Mouse (Mus musculus) heart, postnatal 0 days (tissue): Measurements from ENCODE around the gene Eif4b. TPM values are rescaled to one million over a fixed set of nuclear protein-coding genes. Genes with fewer than 3 reads are reported as not detected.
A peak's percentile ranks its signal among the peaks of the same experiment; 100 is the strongest.

ENCODE experiments used
- ATAC-seq: fragments of 200-750 bp; cut with Nextera tagmentation; 2 replicates; pipeline ENCODE4 v1.8.0; 2017; ENCODE audit warnings: low read depth, moderate number of reproducible peaks, moderate library complexity; ENCODE audit not compliant: insufficient read depth
- DNase-seq: peaks from one replicate; pipeline ENCODE4 v3.0.0-alpha.2; 2016; ENCODE audit warnings: low spot score
- H3K27ac ChIP-seq: fragments of 300-500 bp; sonication (generic); 2 replicates; pipeline ENCODE4 v1.5.1; 2014; ENCODE audit warnings: low read depth, mild to moderate bottlenecking
- H3K27me3 ChIP-seq: fragments of 300-500 bp; sonication (generic); 2 replicates; pipeline ENCODE4 v1.6.1; 2014; ENCODE audit warnings: low read length, mixed read lengths; ENCODE audit not compliant: control insufficient read depth, insufficient read depth
- H3K36me3 ChIP-seq: fragments of 300-500 bp; sonication (generic); replicated peaks from 2 replicates; pipeline ENCODE4 v1.6.1; 2014; ENCODE audit warnings: low read length, mixed read lengths; ENCODE audit not compliant: control insufficient read depth, insufficient read depth
- H3K4me1 ChIP-seq: fragments of 300-500 bp; sonication (generic); 2 replicates; pipeline ENCODE4 v1.6.1; 2014; ENCODE audit warnings: antibody characterized with exemption; ENCODE audit not compliant: control insufficient read depth, insufficient read depth
- H3K4me2 ChIP-seq: fragments of 300-500 bp; sonication (generic); 2 replicates; pipeline ENCODE4 v1.6.1; 2014; ENCODE audit warnings: low read depth, mild to moderate bottlenecking, low read length, moderate library complexity
- H3K4me3 ChIP-seq: fragments of 300-500 bp; sonication (generic); 2 replicates; pipeline ENCODE4 v1.5.1; 2014; ENCODE audit warnings: low read depth, low read length
- H3K9ac ChIP-seq: fragments of 300-500 bp; sonication (generic); replicated peaks from 2 replicates; pipeline ENCODE4 v1.6.1; 2014; ENCODE audit warnings: low read depth, low read length, mixed read lengths
- H3K9me3 ChIP-seq: fragments of 300-500 bp; sonication (generic); replicated peaks from 2 replicates; pipeline ENCODE4 v1.6.1; 2016; ENCODE audit warnings: low read length; ENCODE audit not compliant: control insufficient read depth
- CTCF ChIP-seq: IDR thresholded peaks from 2 replicates; pipeline ENCODE4 v1.5.1; 2016; ENCODE audit warnings: antibody characterized with exemption, control low read depth, low read depth
- EP300 ChIP-seq: IDR thresholded peaks from 2 replicates; pipeline ENCODE4 v1.6.1; 2016; ENCODE audit warnings: antibody characterized with exemption, low read depth
- WGBS: fragments of 180-500 bp; shearing (Covaris S2); extraction: QIAGEN DNeasy Blood & Tissue Kit; methylation state at CpG from one replicate; pipeline ENCODE4 v1.1.7; 2014; 5-methylcytosine and 5-hydroxymethylcytosine counted together
- polyA plus RNA-seq: library from polyadenylated mRNA; unstranded; fragments of >200 nt; fragmentation: Nextera tagmentation; extraction: Ambion mirVana; gene quantifications from 2 replicates; pipeline ENCODE4 v1.2.1, GENCODE M21; 2015
- total RNA-seq: library from RNA; depleted of rRNA; stranded (reverse); fragments of >200 nt; gene quantifications from 2 replicates; pipeline ENCODE4 v1.2.3, GENCODE M21; 2014; ENCODE audit warnings: low replicate concordance

Gene Eif4b
- total and polyA plus RNA-seq, 2 experiments from 2014 or later = 46.0 to 110 TPM

GRCm38 (mm10) chr15:102112827-102113226, 39.3 kb downstream of the Eif4b start:
- Histone ChIP-seq H3K27ac (no peak overlapping the region), H3K4me2 (no peak overlapping the region), H3K27me3 (no peaks in the 10 kb centered on the region), H3K4me1 (peaks cover 12% of the 10 kb centered on the region), H3K9me3 (no peaks in the 10 kb centered on the region), H3K9ac (no peak overlapping the region), H3K36me3 (peaks cover 96% of the 10 kb centered on the region), H3K4me3 (no peak overlapping the region)
- ATAC-seq = no peak
- WGBS = 72% methylated on average over 8 of the region's 8 CpGs
- no peak for DNase-seq
- TF ChIP-seq EP300 (no peak), CTCF (no peak)

GRCm38 (mm10) chr15:102113674-102114073, 40.1 kb downstream of the Eif4b start:
- Histone ChIP-seq H3K9me3 (no peaks in the 10 kb centered on the region), H3K27ac (no peak overlapping the region), H3K4me1 (peaks cover 3% of the 10 kb centered on the region), H3K4me2 (no peak overlapping the region), H3K27me3 (no peaks in the 10 kb centered on the region), H3K36me3 (peaks cover 92% of the 10 kb centered on the region), H3K9ac (no peak overlapping the region), H3K4me3 (no peak overlapping the region)
- DNase-seq (no peak), ATAC-seq (no peak)
- TF ChIP-seq EP300 = no peak
- TF ChIP-seq CTCF = no peak
- WGBS = 73% methylated on average over 4 of the region's 4 CpGs

GRCm38 (mm10) chr15:102114651-102115260, 41.2 kb downstream of the Eif4b start:
- Histone ChIP-seq H3K4me1 (no peaks in the 10 kb centered on the region), H3K9ac (no peak overlapping the region), H3K4me3 (no peak overlapping the region), H3K27ac (no peak overlapping the region), H3K4me2 (no peak overlapping the region), H3K9me3 (no peaks in the 10 kb centered on the region), H3K36me3 (peaks cover 87% of the 10 kb centered on the region), H3K27me3 (no peaks in the 10 kb centered on the region)
- 77% methylated on average over 7 of the region's 7 CpGs for WGBS
- TF ChIP-seq CTCF (no peak), EP300 (no peak)
- ATAC-seq = no peak
- DNase-seq = no peak

GRCm38 (mm10) chr15:102115731-102116231, 42.2 kb downstream of the Eif4b start:
- Histone ChIP-seq H3K4me1 (no peaks in the 10 kb centered on the region), H3K27ac (no peak overlapping the region), H3K4me3 (no peak overlapping the region), H3K9me3 (no peaks in the 10 kb centered on the region), H3K4me2 (no peak overlapping the region), H3K36me3 (peaks cover 79% of the 10 kb centered on the region), H3K9ac (no peak overlapping the region), H3K27me3 (no peaks in the 10 kb centered on the region)
- TF ChIP-seq EP300 = no peak
- no peak for TF ChIP-seq CTCF
- DNase-seq (no peak), ATAC-seq (no peak)
- WGBS = 66% methylated on average over 9 of the region's 9 CpGs

- no peak for TF ChIP-seq CTCF
- no peak for TF ChIP-seq EP300
- H3K4me3 ChIP-seq = no peak overlapping the region
- no peaks in the 10 kb centered on the region for H3K27me3 ChIP-seq
- ATAC-seq (peak; percentile 7; the same call in 1 of the 2 replicates), DNase-seq (no peak)
- H3K4me2 ChIP-seq = no peak overlapping the region
- H3K27ac ChIP-seq = no peak overlapping the region
- H3K36me3 ChIP-seq = peaks cover 68% of the 10 kb centered on the region
- H3K9ac ChIP-seq = no peak overlapping the region
- no peaks in the 10 kb centered on the region for H3K9me3 ChIP-seq
- WGBS = 67% methylated on average over 11 of the region's 11 CpGs
- no peaks in the 10 kb centered on the region for H3K4me1 ChIP-seq
Observed at GRCm38 (mm10) chr15:102116753-102117415, 43.3 kb downstream of the Eif4b start.
